Mouse (Mus musculus) hindbrain, postnatal 0 days (tissue): ENCODE measurements around the gene Zfp53. TPM values are rescaled to one million over a fixed set of nuclear protein-coding genes. Genes with fewer than 3 reads are reported as not detected.
"Not testable (repeated sequence)": the region's sequence is repeated elsewhere in the genome, so short reads cannot be mapped to it uniquely, and the experiment has no call there.

Source experiments
- ATAC-seq: fragments of 200-750 bp; cut with Nextera tagmentation; 2 replicates; pipeline ENCODE4 v1.8.0; 2017; ENCODE audit warnings: mild to moderate bottlenecking, moderate TSS enrichment, moderate library complexity
- DNase-seq: peaks from one replicate; pipeline ENCODE4 v3.0.0-alpha.2; 2015; ENCODE audit warnings: low spot score
- H3K27ac ChIP-seq: fragments of 300-500 bp; sonication (generic); 2 replicates; pipeline ENCODE4 v1.5.1; 2014; ENCODE audit warnings: mild to moderate bottlenecking
- H3K27me3 ChIP-seq: fragments of 300-500 bp; sonication (generic); 2 replicates; pipeline ENCODE4 v1.6.1; 2014; ENCODE audit warnings: low read length, mixed read lengths; ENCODE audit not compliant: insufficient read depth
- H3K36me3 ChIP-seq: fragments of 300-500 bp; sonication (generic); 2 replicates; pipeline ENCODE4 v1.6.1; 2014; ENCODE audit warnings: low read length, mixed read lengths; ENCODE audit not compliant: insufficient read depth
- H3K4me1 ChIP-seq: fragments of 300-500 bp; sonication (generic); 2 replicates; pipeline ENCODE4 v1.6.1; 2014; ENCODE audit warnings: antibody characterized with exemption, low read length, mixed read lengths; ENCODE audit not compliant: insufficient read depth
- H3K4me2 ChIP-seq: fragments of 300-500 bp; sonication (generic); 2 replicates; pipeline ENCODE4 v1.6.1; 2014; ENCODE audit warnings: low read depth, mild to moderate bottlenecking, low read length, moderate library complexity, mixed read lengths
- H3K4me3 ChIP-seq: fragments of 300-500 bp; sonication (generic); 2 replicates; pipeline ENCODE4 v1.5.1; 2014; ENCODE audit warnings: low read length
- H3K9ac ChIP-seq: fragments of 300-500 bp; sonication (generic); replicated peaks from 2 replicates; pipeline ENCODE4 v1.6.1; 2014; ENCODE audit warnings: mild to moderate bottlenecking, low read length, moderate library complexity, mixed read lengths
- H3K9me3 ChIP-seq: fragments of 300-500 bp; sonication (generic); 2 replicates; pipeline ENCODE4 v1.6.1; 2016; ENCODE audit warnings: low read length, mixed read lengths
- CTCF ChIP-seq: IDR thresholded peaks from 2 replicates; pipeline ENCODE4 v1.5.1; 2016; ENCODE audit warnings: antibody characterized with exemption, control low read depth, low read depth
- WGBS: fragments of 180-500 bp; shearing (Covaris S2); extraction: QIAGEN DNeasy Blood & Tissue Kit; methylation state at CpG from one replicate; pipeline ENCODE4 v1.1.7; 2014; 5-methylcytosine and 5-hydroxymethylcytosine counted together
- polyA plus RNA-seq: library from polyadenylated mRNA; unstranded; fragments of >200 nt; fragmentation: Nextera tagmentation; extraction: Ambion mirVana; gene quantifications from 2 replicates; pipeline ENCODE4 v1.2.1, GENCODE M21; 2015
- total RNA-seq: library from RNA; depleted of rRNA; stranded (reverse); fragments of >200 nt; gene quantifications from 2 replicates; pipeline ENCODE4 v1.2.3, GENCODE M21; 2014

The Zfp53 gene
- total and polyA plus RNA-seq, 2 experiments from 2014 or later, result 3.1 to 7.9 TPM

DNA sequence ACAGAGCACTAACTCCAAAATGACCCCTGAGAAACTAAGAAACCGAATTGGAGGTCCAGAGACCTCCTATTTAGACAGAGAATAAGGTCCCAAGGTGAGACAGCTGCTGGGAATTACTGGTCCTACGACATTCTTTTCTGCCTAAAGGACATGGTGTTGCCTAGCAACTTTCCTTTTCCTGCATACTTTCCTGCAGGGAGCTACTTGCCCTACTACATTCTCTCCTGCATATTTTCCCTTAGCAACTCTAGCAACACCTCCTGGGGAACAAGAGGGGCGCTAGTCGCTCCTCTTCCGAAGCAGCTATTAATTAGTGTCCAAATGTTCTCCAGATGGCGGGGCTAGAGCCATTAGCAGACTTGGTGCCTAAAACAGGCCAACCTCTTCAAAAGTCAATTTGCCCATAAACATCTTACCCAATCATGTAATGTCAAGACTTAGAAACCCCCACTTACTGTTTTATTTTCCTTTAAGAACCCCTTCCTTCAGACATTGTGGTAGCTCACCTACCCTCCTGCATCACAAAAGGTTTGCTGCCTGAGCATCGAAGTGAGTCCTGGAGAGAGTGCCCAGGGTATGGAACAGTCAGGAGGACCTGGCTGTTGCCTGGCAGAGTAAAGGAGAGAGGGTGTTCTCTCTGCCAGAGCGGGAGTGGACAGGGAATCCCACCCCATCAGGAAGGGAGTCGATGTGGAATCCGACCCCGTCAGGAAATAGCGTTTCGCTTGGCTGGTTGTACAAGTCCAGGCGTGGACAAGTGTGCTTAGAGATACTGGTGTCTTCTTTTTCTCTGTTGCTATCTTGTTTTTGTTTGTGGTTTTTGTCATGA is 15.2 kb upstream of the Zfp53 start:
- Histone ChIP-seq H3K27me3 (no peaks in the 10 kb centered on the region), H3K4me3 (no peak overlapping the region), H3K27ac (no peak overlapping the region), H3K4me2 (no peak overlapping the region), H3K36me3 (no peaks in the 10 kb centered on the region), H3K9ac (no peak overlapping the region), H3K4me1 (0 out of 2 replicates have a peak, but pooled peaks cover 3% of the 10 kb centered on the region), H3K9me3 (no peaks in the 10 kb centered on the region)
- peak; percentile 32; the same call in 1 of the 2 replicates for TF ChIP-seq CTCF
- DNase-seq (peak; percentile 9), ATAC-seq (no peak)
- WGBS, result 31% methylated on average over 14 of the region's 14 CpGs

DNA sequence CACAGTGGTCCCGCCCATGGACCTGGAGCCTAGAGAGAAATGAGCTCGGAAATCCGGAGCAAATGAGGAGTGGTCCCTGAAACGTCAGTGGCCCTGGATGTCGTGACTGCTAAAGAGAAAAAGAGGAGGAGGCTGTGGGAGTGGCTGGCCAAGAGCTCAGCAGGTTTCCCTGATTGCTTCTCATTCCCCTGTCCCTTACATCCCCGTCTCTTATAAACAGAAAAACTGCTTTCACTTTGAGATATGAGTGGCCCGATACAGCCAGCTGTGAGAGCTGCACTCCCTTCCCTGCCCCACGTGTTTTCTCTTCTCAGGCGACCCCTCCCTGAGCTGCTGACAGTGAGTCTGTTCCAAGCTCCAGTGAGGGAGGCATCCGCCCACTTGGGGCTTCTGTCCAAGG is 14.1 kb upstream of the Zfp53 start:
- DNase-seq, H3K4me2 ChIP-seq, H3K4me3 ChIP-seq, ATAC-seq, H3K9ac ChIP-seq, H3K4me1 ChIP-seq, H3K36me3 ChIP-seq, H3K9me3 ChIP-seq, H3K27ac ChIP-seq, H3K27me3 ChIP-seq: not testable (repeated sequence)
- WGBS, result 16% methylated on average over 8 of the region's 10 CpGs

DNA sequence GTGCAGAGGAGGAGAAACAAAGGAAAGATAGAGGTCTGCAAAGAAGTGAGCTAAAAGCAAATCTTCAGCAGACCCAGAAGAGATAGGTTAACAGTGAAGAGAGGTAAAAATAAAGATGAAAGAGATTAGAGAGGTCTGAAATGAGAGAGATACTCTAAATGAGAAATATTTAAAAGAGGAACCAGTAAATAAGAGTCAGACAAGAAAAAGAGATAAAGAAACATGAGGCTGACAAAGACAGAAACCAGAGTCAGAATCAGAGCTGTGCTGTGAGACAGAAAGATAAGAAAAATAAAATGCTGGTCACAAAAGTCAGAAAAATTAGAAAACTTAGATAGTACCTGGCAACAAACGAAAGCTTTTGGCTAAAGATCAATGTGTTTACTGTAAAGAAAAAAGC is 13.5 kb upstream of the Zfp53 start:
- not testable (repeated sequence) for H3K4me2 ChIP-seq, H3K9ac ChIP-seq, H3K9me3 ChIP-seq, H3K4me1 ChIP-seq, ATAC-seq, H3K27me3 ChIP-seq, H3K27ac ChIP-seq, DNase-seq, H3K36me3 ChIP-seq, H3K4me3 ChIP-seq
- WGBS, result 89% methylated on average over 1 of the region's 1 CpGs

DNA sequence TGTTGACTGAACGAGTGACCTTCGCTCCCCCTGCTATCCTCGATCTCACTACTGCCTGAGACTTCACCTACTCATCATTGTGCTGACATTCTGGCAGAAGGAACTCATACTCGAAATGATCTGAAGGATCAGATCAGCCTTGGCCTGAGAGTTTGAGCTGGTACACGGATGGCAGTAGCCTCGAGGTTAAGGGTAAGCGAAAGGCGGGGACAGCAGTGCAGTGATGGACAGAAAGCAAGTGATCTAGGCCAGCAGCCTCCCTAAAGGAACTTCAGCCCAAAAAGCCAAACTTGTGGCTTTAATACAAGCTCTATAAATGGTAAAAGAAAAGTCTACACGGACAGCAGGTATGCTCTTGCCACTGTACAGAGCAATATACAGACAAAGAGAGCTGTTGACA is 12.4 kb upstream of the Zfp53 start:
- not testable (repeated sequence) for H3K36me3 ChIP-seq, DNase-seq, H3K9me3 ChIP-seq, H3K27ac ChIP-seq, H3K4me1 ChIP-seq, ATAC-seq, H3K27me3 ChIP-seq, H3K4me3 ChIP-seq, H3K4me2 ChIP-seq, H3K9ac ChIP-seq
- WGBS, result 88% methylated on average over 4 of the region's 9 CpGs

DNA sequence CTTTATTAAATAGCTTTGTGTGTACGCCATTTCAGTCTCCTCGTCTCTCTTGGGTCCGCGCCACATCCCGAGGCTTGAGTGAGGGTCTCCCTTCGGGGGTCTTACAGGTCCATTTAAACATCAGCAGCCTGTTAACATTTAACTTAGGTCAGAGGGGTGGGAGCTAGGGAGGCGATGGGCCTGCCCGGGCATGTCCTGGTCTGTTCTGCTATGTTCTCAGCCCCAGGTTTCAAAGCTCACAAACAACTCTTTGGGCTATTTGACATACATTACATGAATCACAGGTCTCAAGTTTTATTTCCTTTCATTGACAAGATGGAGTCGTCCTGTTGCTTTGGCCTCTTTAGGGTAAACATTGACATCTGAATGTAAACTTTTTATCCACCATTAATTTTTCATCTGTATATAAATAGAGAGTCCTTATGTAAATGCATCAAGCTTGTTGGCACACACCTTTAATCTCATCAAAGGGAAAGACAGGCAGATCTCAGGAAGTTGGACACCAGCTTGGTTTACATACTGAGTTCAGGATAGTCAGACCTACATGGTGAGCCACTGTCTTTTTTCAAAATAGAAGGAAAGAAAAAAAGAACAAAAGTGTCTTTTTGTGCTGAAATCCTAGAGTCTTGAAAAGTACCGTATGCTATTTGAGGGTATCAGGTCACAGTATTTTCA is 10.6 kb upstream of the Zfp53 start:
- not testable (repeated sequence) for H3K4me3 ChIP-seq, ATAC-seq, H3K27ac ChIP-seq, H3K27me3 ChIP-seq, H3K9me3 ChIP-seq, DNase-seq, H3K9ac ChIP-seq, H3K4me1 ChIP-seq, H3K4me2 ChIP-seq, H3K36me3 ChIP-seq
- 88% methylated on average over 8 of the region's 10 CpGs for WGBS

DNA sequence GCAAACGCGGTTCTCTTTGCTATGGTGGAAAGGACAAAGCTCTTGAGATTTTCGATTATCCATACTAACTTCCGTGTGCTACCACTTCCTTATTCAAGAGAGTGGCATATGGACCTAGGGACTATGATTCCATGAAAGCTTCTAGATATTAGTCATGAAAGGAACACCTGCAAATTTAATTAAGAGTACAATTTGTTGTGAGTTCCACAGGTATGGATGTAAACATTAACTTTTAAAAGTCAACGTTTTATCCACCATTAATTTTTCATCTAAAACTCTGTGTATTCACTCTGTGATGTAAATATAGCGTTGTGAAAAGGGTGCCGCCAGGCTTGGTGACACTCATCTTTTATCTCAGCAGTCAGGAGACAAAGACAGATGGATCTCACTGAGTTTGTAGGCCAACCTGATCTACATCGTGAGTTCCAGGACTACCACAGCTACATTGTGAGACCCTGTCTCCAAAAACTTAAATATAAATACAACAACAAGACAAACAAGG is 753 bp downstream of the Zfp53 start:
- Histone ChIP-seq H3K4me1 (0 out of 2 replicates have a peak, but pooled peaks cover 5% of the 10 kb centered on the region), H3K36me3 (no peaks in the 10 kb centered on the region), H3K4me2 (peak overlapping the region; percentile 83), H3K4me3 (peak overlapping the region; percentile 92), H3K9ac (peak overlapping the region; percentile 78), H3K9me3 (no peaks in the 10 kb centered on the region), H3K27me3 (no peaks in the 10 kb centered on the region), H3K27ac (peak overlapping the region; percentile 79; the same call in 1 of the 2 replicates)
- 16% methylated on average over 8 of the region's 8 CpGs for WGBS
- DNase-seq (peak; percentile 1), ATAC-seq (no peak)
- TF ChIP-seq CTCF, result no peak

DNA sequence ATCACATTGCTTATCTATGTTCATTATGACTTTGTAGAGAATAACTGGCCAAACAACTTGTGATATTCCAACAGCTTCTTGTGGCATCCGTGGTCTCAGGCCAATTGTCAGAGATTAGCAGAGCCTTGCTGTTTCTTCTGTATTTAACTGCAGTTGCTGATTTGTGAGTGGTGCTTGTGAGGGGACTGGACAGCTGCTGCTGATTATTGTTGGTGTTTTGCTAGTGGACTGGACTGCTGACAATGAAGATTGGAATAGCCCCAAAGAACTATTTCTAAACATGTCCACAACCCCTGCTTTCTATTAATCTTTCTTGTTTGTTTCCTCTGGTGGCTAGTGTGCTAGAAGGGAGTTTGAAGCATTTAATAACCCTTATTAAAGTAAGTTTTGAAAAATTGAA is 12.6 kb downstream of the Zfp53 start:
- no peak overlapping the region for H3K27ac ChIP-seq
- no peaks in the 10 kb centered on the region for H3K4me1 ChIP-seq
- no peak overlapping the region for H3K4me2 ChIP-seq
- H3K9me3 ChIP-seq, result no peaks in the 10 kb centered on the region
- 80% methylated on average over 1 of the region's 1 CpGs for WGBS
- no peak overlapping the region for H3K9ac ChIP-seq
- H3K27me3 ChIP-seq, result no peaks in the 10 kb centered on the region
- DNase-seq (no peak), ATAC-seq (no peak)
- TF ChIP-seq CTCF, result no peak
- peaks cover 6% of the 10 kb centered on the region; the same call in 1 of the 2 replicates for H3K36me3 ChIP-seq
- H3K4me3 ChIP-seq, result no peak overlapping the region
